Mouse (Mus musculus) cerebellum, adult 2 months (tissue): Measurements from ENCODE around the gene Utp11. TPM values are rescaled to one million over a fixed set of nuclear protein-coding genes. Genes with fewer than 3 reads are reported as not detected.
A peak's percentile ranks its signal among the peaks of the same experiment; 100 is the strongest.

ENCODE experiments used
- DNase-seq, 2 experiments: peaks; one replicate each; pipeline ENCODE4 v3.0.0; 2021
- H3K27ac ChIP-seq: fragments of 200-500 bp; 2 replicates; pipeline ENCODE4 v1.5.1; 2012; ENCODE audit warnings: low read length, control low read depth, inconsistent platforms; ENCODE audit not compliant: insufficient read depth
- H3K27me3 ChIP-seq: fragments of 200-500 bp; 2 replicates; pipeline ENCODE4 v1.6.1; 2012; ENCODE audit warnings: inconsistent platforms, mild to moderate bottlenecking, low read length, moderate library complexity; ENCODE audit not compliant: control insufficient read depth, insufficient read depth
- H3K4me1 ChIP-seq: fragments of 200-500 bp; 2 replicates; pipeline ENCODE4 v1.6.1; 2011; ENCODE audit warnings: low read length; ENCODE audit not compliant: control insufficient read depth, insufficient read depth
- H3K4me3 ChIP-seq: fragments of 200-500 bp; replicated peaks from 2 replicates; pipeline ENCODE3; 2011; ENCODE audit warnings: mild to moderate bottlenecking, low read depth, low read length, control low read depth; ENCODE audit not compliant: insufficient read depth
- CTCF ChIP-seq: fragments of 200-500 bp; IDR thresholded peaks from 2 replicates; pipeline ENCODE4 v1.5.1; 2011; ENCODE audit warnings: low read depth, mild to moderate bottlenecking, control low read depth, low read length, moderate library complexity, borderline replicate concordance; ENCODE audit not compliant: insufficient read depth
- POLR2A ChIP-seq: fragments of 200-500 bp; IDR thresholded peaks from 2 replicates; pipeline ENCODE4 v1.6.1; 2011; ENCODE audit warnings: low read length, control low read depth, borderline replicate concordance; ENCODE audit not compliant: insufficient read depth
- WGBS: fragments of 180-500 bp; shearing (Covaris S2); methylation state at CpG from one replicate; pipeline ENCODE4 v1.1.7; 2018; 5-methylcytosine and 5-hydroxymethylcytosine counted together
- polyA plus RNA-seq: library from polyadenylated mRNA; depleted of rRNA; stranded (reverse); fragments of >200 nt; gene quantifications from 2 replicates; pipeline ENCODE4 v1.2.3, GENCODE M21; 2012

Utp11 gene
- polyA plus RNA-seq, 1 experiment = 19.4 TPM

DNA sequence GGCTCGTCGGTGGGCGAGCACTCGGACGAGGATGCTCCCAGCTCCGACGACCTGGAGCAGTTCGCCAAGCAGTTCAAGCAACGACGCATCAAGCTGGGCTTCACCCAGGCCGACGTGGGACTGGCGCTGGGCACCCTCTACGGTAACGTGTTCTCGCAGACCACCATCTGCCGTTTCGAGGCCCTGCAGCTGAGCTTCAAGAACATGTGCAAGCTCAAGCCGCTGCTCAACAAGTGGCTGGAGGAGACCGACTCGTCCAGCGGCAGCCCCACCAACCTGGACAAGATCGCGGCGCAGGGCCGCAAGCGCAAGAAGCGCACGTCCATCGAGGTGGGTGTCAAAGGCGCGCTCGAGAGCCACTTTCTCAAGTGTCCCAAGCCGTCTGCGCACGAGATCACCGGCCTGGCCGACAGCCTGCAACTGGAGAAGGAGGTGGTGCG lies 35.0 kb downstream of the Utp11 start:
- no peak overlapping the region for H3K27ac ChIP-seq
- WGBS = under 1% methylated on average over 39 of the region's 39 CpGs
- H3K4me3 ChIP-seq = no peak overlapping the region
- TF ChIP-seq POLR2A (no peak), CTCF (no peak)
- H3K27me3 ChIP-seq = peaks cover 12% of the 10 kb centered on the region; the same call in 1 of the 2 replicates
- H3K4me1 ChIP-seq = no peaks in the 10 kb centered on the region
- peak in 1 of 2 experiments; percentile 20 for DNase-seq

DNA sequence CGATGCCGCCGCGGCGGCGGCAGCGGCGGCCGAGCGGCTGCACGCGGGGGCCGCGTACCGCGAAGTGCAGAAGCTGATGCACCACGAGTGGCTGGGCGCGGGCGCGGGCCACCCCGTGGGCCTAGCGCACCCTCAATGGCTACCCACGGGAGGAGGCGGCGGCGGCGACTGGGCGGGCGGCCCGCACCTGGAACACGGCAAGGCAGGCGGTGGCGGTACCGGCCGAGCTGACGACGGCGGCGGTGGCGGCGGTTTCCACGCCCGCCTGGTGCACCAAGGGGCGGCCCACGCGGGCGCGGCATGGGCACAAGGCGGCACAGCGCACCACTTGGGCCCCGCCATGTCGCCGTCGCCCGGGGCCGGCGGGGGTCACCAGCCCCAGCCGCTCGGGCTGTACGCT lies 35.6 kb downstream of the Utp11 start:
- Histone ChIP-seq H3K27ac (no peak overlapping the region), H3K4me1 (no peaks in the 10 kb centered on the region), H3K27me3 (peaks cover 12% of the 10 kb centered on the region; the same call in 1 of the 2 replicates), H3K4me3 (no peak overlapping the region)
- peak; percentile 10 to 29 for DNase-seq
- WGBS = under 1% methylated on average over 47 of the region's 61 CpGs
- no peak for TF ChIP-seq CTCF

DNA sequence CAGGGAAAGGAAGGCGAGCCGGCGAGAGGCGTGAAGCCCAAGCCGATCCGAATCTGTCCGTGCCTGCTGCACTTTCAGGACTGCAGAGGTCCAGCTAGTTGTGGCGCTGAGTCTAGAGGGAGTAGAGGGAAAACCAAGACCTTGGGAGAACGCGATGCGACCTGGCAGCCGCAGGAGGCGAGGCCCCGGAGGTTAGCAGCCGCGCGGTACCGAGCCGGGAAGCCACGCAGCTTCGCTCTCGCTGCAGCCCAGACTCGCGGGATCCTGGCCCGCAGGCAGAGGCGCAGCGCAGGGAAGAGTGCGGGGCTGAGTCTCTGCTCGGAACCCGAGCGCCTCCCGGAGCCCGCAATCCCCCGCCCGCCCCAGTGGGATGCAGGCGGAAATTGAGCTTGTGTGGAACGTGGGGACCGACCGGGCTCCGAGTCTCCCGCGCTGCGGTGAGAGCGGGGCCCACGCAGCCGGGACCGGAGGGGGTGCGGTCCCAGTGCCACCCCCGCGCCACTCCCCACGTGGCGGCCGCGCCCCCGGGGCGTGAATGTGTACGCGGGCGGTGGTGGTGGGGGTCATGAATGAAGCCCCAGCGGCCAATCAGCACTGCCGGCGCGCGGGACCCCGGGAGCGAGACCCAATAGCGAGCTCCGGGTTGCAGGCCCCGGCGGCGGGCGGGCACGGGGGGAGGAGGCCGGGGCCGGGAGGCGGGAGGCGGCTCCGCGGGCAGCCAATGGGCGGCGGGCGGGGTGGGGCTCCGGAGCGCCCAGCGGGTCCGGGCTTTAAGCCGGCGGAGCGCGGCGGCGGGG lies 36.3 kb downstream of the Utp11 start:
- TF ChIP-seq CTCF (no peak), POLR2A (no peak)
- WGBS = under 1% methylated on average over 73 of the region's 92 CpGs
- peak; percentile 65 to 69 for DNase-seq
- Histone ChIP-seq H3K4me3 (peak overlapping the region; percentile 29), H3K27ac (no peak overlapping the region), H3K27me3 (peaks cover 12% of the 10 kb centered on the region; the same call in 1 of the 2 replicates), H3K4me1 (no peaks in the 10 kb centered on the region)

DNA sequence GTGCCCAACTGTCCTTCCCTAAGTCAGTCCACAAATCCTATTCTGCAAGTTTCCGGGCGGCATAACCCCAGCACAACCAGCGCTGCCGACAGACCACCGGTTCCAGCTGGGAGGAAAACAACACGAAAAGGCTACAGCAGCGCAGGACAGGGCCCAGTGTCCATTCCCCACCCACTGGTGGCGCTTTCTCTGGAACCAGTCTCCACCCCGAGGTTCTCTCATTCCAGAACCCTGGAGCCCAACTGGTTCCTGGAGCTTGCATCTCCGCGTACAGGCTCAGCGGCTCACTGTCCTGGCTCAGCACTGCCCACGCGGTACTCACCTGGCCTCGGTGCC lies 36.9 kb downstream of the Utp11 start, which contains the start of gene Pou3f1:
TSS of gene Pou3f1 (plus strand) at position 290 of the 336 bp plus-strand sequence.
- TF ChIP-seq POLR2A (no peak), CTCF (no peak)
- Histone ChIP-seq H3K4me1 (no peaks in the 10 kb centered on the region), H3K4me3 (peak within 1 kb of the TSS; percentile 29), H3K27ac (no peak within 1 kb of the TSS), H3K27me3 (peaks cover 12% of the 10 kb centered on the region; the same call in 1 of the 2 replicates)
- DNase-seq = peak in 1 of 2 experiments; percentile 18
- WGBS = 1% methylated on average over 15 of the region's 15 CpGs

DNA sequence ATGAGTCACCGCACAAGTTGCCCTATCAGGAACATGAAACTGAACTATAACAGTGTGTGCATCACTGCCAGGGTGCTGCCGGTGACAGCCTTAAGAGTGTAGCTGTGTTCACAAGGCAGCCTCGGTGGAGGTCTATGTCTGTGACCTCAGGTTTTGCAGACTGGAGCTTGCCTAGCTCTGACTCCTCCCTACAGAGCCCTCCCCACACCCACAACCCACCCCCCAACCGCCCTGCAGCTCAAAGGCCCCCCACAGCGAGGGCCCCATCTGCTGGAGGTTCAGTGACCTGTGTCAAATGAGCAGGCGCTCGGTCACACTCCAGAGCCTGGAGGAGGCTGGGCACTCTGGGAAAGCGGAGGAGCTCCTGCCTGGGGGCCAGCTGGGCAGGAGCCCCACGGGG lies 40.5 kb downstream of the Utp11 start:
- 11% methylated on average over 9 of the region's 9 CpGs for WGBS
- no peak for TF ChIP-seq CTCF
- no peak for TF ChIP-seq POLR2A
- Histone ChIP-seq H3K27me3 (peaks cover 8% of the 10 kb centered on the region; the same call in 1 of the 2 replicates), H3K4me1 (no peaks in the 10 kb centered on the region), H3K4me3 (no peak overlapping the region), H3K27ac (no peak overlapping the region)
- DNase-seq = peak; percentile 12 to 17

DNA sequence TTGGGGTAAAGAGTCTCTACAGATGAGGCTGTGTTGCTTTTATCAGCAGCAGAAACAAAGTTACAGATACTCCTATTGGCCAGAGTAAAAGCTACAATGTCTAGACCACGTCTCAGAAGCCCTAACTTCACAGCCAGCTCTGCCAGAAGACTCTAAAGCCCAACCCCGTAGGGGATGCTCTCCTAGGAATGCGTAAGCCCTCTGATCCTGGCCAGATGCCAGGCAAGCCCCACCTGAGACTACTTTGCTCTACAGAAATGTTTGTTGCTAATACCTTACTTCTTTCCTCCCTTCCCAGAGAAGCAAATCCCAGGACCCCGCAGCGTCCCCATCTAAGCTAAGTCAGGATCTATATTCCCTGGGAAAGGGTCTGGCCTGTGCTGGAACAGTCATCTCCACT lies 45.5 kb downstream of the Utp11 start:
- DNase-seq = no peak
- TF ChIP-seq CTCF (no peak), POLR2A (no peak)
- no peaks in the 10 kb centered on the region for H3K4me1 ChIP-seq
- no peak overlapping the region for H3K4me3 ChIP-seq
- no peaks in the 10 kb centered on the region for H3K27me3 ChIP-seq
- 42% methylated on average over 5 of the region's 5 CpGs for WGBS
- no peak overlapping the region for H3K27ac ChIP-seq

DNA sequence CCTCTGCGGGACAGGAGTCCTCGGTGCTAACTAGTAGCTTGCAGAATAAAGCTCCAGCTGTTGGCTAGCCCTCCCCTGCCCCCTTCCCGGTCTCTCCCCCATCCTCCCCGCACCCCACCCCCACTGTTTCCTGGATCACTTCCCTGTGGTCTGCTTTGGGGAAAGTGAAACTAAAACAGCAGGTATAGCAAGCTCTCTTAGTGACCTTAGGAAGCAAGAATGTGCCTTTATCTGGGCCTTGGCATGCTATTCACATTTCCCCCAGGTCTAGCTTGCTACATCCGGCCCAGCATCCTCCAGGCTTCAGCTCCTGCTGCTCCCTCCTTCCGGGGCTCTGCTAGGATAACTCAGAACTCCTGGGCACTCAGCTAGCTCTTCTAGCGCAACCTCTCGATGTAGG lies 46.8 kb downstream of the Utp11 start:
- no peak overlapping the region for H3K27ac ChIP-seq
- no peaks in the 10 kb centered on the region for H3K4me1 ChIP-seq
- TF ChIP-seq POLR2A (no peak), CTCF (no peak)
- no peak for DNase-seq
- no peak overlapping the region for H3K4me3 ChIP-seq
- WGBS = 33% methylated on average over 8 of the region's 8 CpGs
- no peaks in the 10 kb centered on the region for H3K27me3 ChIP-seq

DNA sequence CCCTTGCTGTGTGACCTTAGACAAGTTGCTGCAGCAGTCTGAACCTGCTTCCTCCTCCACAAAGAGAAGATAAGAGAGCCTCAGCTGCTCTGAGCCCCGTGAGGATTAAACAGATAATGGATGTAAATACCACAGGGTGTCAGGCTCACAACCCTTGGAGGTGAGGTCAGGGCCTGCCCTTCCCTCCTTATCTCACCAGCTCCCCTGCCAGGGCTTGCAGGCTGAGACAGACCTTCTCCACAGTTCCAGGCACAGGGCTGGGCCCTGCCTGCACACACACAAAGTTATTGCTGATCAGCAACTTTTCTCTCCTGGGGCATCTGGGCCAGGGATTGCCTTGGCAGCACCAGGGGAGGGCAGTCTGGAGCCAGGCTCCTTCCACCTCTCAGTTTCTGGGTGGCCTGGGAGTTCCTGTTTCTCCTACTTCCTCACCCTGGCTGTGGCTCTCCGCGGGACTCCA lies 48.4 kb downstream of the Utp11 start:
- Histone ChIP-seq H3K4me1 (no peaks in the 10 kb centered on the region), H3K27ac (no peak overlapping the region), H3K4me3 (no peak overlapping the region), H3K27me3 (no peaks in the 10 kb centered on the region)
- WGBS = 59% methylated on average over 3 of the region's 3 CpGs
- no peak for DNase-seq
- TF ChIP-seq CTCF = no peak
- no peak for TF ChIP-seq POLR2A
